Mouse (Mus musculus): ENCODE measurements around the gene Fzd5. TPM values are rescaled to one million over a fixed set of nuclear protein-coding genes. Genes with fewer than 3 reads are reported as not detected.

Gene Fzd5
- polyA plus RNA-seq, 1 experiment from 2014 or later = 0.99 TPM

GRCm38 (mm10) chr1:64753109-64753508 lies 15.6 kb upstream of the Fzd5 start:
- peak; percentile 81 for ATAC-seq
- Histone ChIP-seq H3K4me1 (ENCODE audit: insufficient read depth) (peaks cover 23% of the 10 kb centered on the region), H3K4me3 (ENCODE audit: low read depth, low read length) (no peak overlapping the region), H3K36me3 (replicated peaks; ENCODE audit: insufficient read depth, low read length) (no peaks in the 10 kb centered on the region), H3K27ac (ENCODE audit: low read depth) (peak overlapping the region; percentile 70), H3K4me2 (ENCODE audit: low read depth, low read length) (no peak overlapping the region), H3K9me3 (ENCODE audit: low read length) (no peaks in the 10 kb centered on the region), H3K27me3 (ENCODE audit: insufficient read depth, low read length) (no peaks in the 10 kb centered on the region), H3K9ac (replicated peaks) (no peak overlapping the region)
- 56% methylated on average over 8 of the region's 8 CpGs for whole genome bisulfite sequencing (ENCODE audit: insufficient replicate concordance)
- DNase-seq = peak; percentile 71
- TF ChIP-seq CTCF (IDR thresholded peaks at IDR 0.05; ENCODE audit: low read depth) = no peak
- no peak for TF ChIP-seq EP300 (IDR thresholded peaks at IDR 0.05; ENCODE audit: low read depth)

GRCm38 (mm10) chr1:64744616-64745015 lies 7.1 kb upstream of the Fzd5 start:
- TF ChIP-seq EP300 (IDR thresholded peaks at IDR 0.05; ENCODE audit: low read depth) = no peak
- no peak for TF ChIP-seq CTCF (IDR thresholded peaks at IDR 0.05; ENCODE audit: low read depth)
- no peak overlapping the region for H3K4me2 ChIP-seq (ENCODE audit: low read depth, low read length)
- H3K9ac ChIP-seq (replicated peaks) = no peak overlapping the region
- DNase-seq (no peak), ATAC-seq (no peak)
- H3K27ac ChIP-seq (ENCODE audit: low read depth) = no peak overlapping the region
- no peaks in the 10 kb centered on the region for H3K27me3 ChIP-seq (ENCODE audit: insufficient read depth, low read length)
- no peaks in the 10 kb centered on the region for H3K4me1 ChIP-seq (ENCODE audit: insufficient read depth)
- H3K4me3 ChIP-seq (ENCODE audit: low read depth, low read length) = no peak overlapping the region
- H3K9me3 ChIP-seq (ENCODE audit: low read length) = no peaks in the 10 kb centered on the region
- H3K36me3 ChIP-seq (replicated peaks; ENCODE audit: insufficient read depth, low read length) = no peaks in the 10 kb centered on the region

- H3K9ac ChIP-seq (replicated peaks) = no peak overlapping the region
- H3K4me2 ChIP-seq (ENCODE audit: low read depth, low read length) = no peak overlapping the region
- ATAC-seq (no peak), DNase-seq (no peak)
- no peaks in the 10 kb centered on the region for H3K9me3 ChIP-seq (ENCODE audit: low read length)
- no peak overlapping the region for H3K27ac ChIP-seq (ENCODE audit: low read depth)
- TF ChIP-seq CTCF (IDR thresholded peaks at IDR 0.05; ENCODE audit: low read depth) (no peak), EP300 (IDR thresholded peaks at IDR 0.05; ENCODE audit: low read depth) (no peak)
- no peak overlapping the region for H3K4me3 ChIP-seq (ENCODE audit: low read depth, low read length)
- WGBS (ENCODE audit: insufficient replicate concordance) = 75% methylated on average over 18 of the region's 18 CpGs
- H3K27me3 ChIP-seq (ENCODE audit: insufficient read depth, low read length) = no peaks in the 10 kb centered on the region
- H3K4me1 ChIP-seq (ENCODE audit: insufficient read depth) = peaks cover 13% of the 10 kb centered on the region
- no peaks in the 10 kb centered on the region for H3K36me3 ChIP-seq (replicated peaks; ENCODE audit: insufficient read depth, low read length)
Measured at GRCm38 (mm10) chr1:64742741-64743408, 5.3 kb upstream of the Fzd5 start.

GRCm38 (mm10) chr1:64738661-64739082 lies 1.1 kb upstream of the Fzd5 start:
- peak overlapping the region; percentile 88 for H3K4me3 ChIP-seq (ENCODE audit: low read depth, low read length)
- peaks cover 10% of the 10 kb centered on the region for H3K27me3 ChIP-seq (ENCODE audit: insufficient read depth, low read length)
- peak overlapping the region; percentile 99 for H3K4me2 ChIP-seq (ENCODE audit: low read depth, low read length)
- peak overlapping the region; percentile 62 for H3K9ac ChIP-seq (replicated peaks)
- peak overlapping the region; percentile 86 for H3K27ac ChIP-seq (ENCODE audit: low read depth)
- WGBS (ENCODE audit: insufficient replicate concordance) = 1% methylated on average over 14 of the region's 14 CpGs
- no peaks in the 10 kb centered on the region for H3K9me3 ChIP-seq (ENCODE audit: low read length)
- no peak for TF ChIP-seq EP300 (IDR thresholded peaks at IDR 0.05; ENCODE audit: low read depth)
- 0 out of 2 replicates have a peak, but pooled peaks have one; percentile 28 for TF ChIP-seq CTCF (IDR thresholded peaks at IDR 0.05; ENCODE audit: low read depth)
- no peak for ATAC-seq
- peaks cover 8% of the 10 kb centered on the region; the same call in 1 of the 2 replicates for H3K36me3 ChIP-seq (replicated peaks; ENCODE audit: insufficient read depth, low read length)
- H3K4me1 ChIP-seq (ENCODE audit: insufficient read depth) = peaks cover 43% of the 10 kb centered on the region
- peak; percentile 62 for DNase-seq

- peak; percentile 46 for ATAC-seq
- Histone ChIP-seq H3K36me3 (replicated peaks; ENCODE audit: insufficient read depth, low read length) (peaks cover 8% of the 10 kb centered on the region; the same call in 1 of the 2 replicates), H3K4me1 (ENCODE audit: insufficient read depth) (peaks cover 46% of the 10 kb centered on the region), H3K9me3 (ENCODE audit: low read length) (no peaks in the 10 kb centered on the region), H3K4me3 (ENCODE audit: low read depth, low read length) (peak overlapping the region; percentile 88), H3K27me3 (ENCODE audit: insufficient read depth, low read length) (peaks cover 10% of the 10 kb centered on the region), H3K9ac (replicated peaks) (peak overlapping the region; percentile 62), H3K4me2 (ENCODE audit: low read depth, low read length) (peak overlapping the region; percentile 99), H3K27ac (ENCODE audit: low read depth) (peak overlapping the region; percentile 86)
- DNase-seq = no peak
- no peak for TF ChIP-seq CTCF (IDR thresholded peaks at IDR 0.05; ENCODE audit: low read depth)
- no peak for TF ChIP-seq EP300 (IDR thresholded peaks at IDR 0.05; ENCODE audit: low read depth)
- under 1% methylated on average over 11 of the region's 11 CpGs for WGBS (ENCODE audit: insufficient replicate concordance)
Measured at GRCm38 (mm10) chr1:64738180-64738555, 617 bp upstream of the Fzd5 start.

- no peak for ATAC-seq
- H3K4me3 ChIP-seq (ENCODE audit: low read depth, low read length) = peak overlapping the region; percentile 88
- peaks cover 52% of the 10 kb centered on the region for H3K4me1 ChIP-seq (ENCODE audit: insufficient read depth)
- no peaks in the 10 kb centered on the region for H3K9me3 ChIP-seq (ENCODE audit: low read length)
- H3K9ac ChIP-seq (replicated peaks) = peak overlapping the region; percentile 80
- peaks cover 10% of the 10 kb centered on the region for H3K27me3 ChIP-seq (ENCODE audit: insufficient read depth, low read length)
- TF ChIP-seq EP300 (IDR thresholded peaks at IDR 0.05; ENCODE audit: low read depth) = no peak
- TF ChIP-seq CTCF (IDR thresholded peaks at IDR 0.05; ENCODE audit: low read depth) = no peak
- peak overlapping the region; percentile 75 for H3K27ac ChIP-seq (ENCODE audit: low read depth)
- no peak for DNase-seq
- H3K4me2 ChIP-seq (ENCODE audit: low read depth, low read length) = peak overlapping the region; percentile 99
- WGBS (ENCODE audit: insufficient replicate concordance) = under 1% methylated on average over 42 of the region's 56 CpGs
- peaks cover 8% of the 10 kb centered on the region; the same call in 1 of the 2 replicates for H3K36me3 ChIP-seq (replicated peaks; ENCODE audit: insufficient read depth, low read length)
Measured at GRCm38 (mm10) chr1:64736681-64737501, 660 bp downstream of the Fzd5 start.

Data from liver, postnatal 0 days (tissue).